Mouse (Mus musculus) E14TG2a.4 (cell line): ENCODE measurements around the gene Acot6.

Source experiments
- CTCF ChIP-seq: conservative IDR thresholded peaks from 2 replicates; pipeline ENCODE4 v1.5.1; 2014; ENCODE audit warnings: low read length
- POU5F1 ChIP-seq: IDR thresholded peaks from 2 replicates; pipeline ENCODE4 v1.6.1; 2014; ENCODE audit warnings: low read length, borderline replicate concordance

DNA sequence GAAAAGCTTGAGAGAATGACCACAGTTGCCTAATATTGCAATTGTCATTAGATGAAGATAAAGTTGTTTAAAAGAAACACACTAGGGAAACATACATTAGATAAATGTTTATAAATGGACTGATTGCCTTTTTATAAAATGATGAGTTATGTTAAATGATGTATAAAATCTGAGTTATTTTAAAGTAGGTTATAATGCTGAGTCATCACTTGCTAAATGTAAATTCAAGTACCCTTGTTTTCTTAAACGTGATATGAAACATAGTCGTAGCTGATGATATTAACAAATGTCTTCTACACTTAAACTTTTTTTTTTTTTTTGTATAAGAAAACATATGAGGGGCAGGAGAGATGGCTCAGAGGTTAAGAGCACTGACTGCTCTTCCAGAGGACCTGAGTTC is 36.6 kb upstream of the Acot6 start:
- TF ChIP-seq CTCF = no peak
- TF ChIP-seq POU5F1 = no peak
